Mouse (Mus musculus): ENCODE results near the gene Clrn3. TPM values are rescaled to one million over a fixed set of nuclear protein-coding genes. Genes with fewer than 3 reads are reported as not detected.

The Clrn3 gene
- polyA plus RNA-seq, 1 experiment = 0.58 TPM

GRCm38 (mm10) chr7:135495303-135495702, 33.2 kb downstream of the Clrn3 start:
- Histone ChIP-seq H3K36me3 (ENCODE audit: control insufficient read depth, insufficient read depth, low read length) (no peaks in the 10 kb centered on the region), H3K4me1 (replicated peaks; ENCODE audit: control insufficient read depth, insufficient read depth, low read length) (no peaks in the 10 kb centered on the region), H3K4me3 (ENCODE audit: control insufficient read depth, insufficient read depth, low read length) (no peak overlapping the region), H3K27ac (ENCODE audit: control insufficient read depth, insufficient read depth, low read length) (no peak overlapping the region), H3K27me3 (ENCODE audit: control insufficient read depth, insufficient read depth, low read length) (no peaks in the 10 kb centered on the region)
- DNase-seq = no peak
- no peak for TF ChIP-seq CTCF (IDR thresholded peaks at IDR 0.05; ENCODE audit: borderline replicate concordance, control insufficient read depth, extremely low read depth, insufficient read depth, low read length, poor library complexity)
- no peak for TF ChIP-seq POLR2A (IDR thresholded peaks at IDR 0.05; ENCODE audit: control insufficient read depth, extremely low read depth, insufficient read depth, low read length, poor library complexity)
- 68% methylated on average over 3 of the region's 3 CpGs for WGBS

DNA sequence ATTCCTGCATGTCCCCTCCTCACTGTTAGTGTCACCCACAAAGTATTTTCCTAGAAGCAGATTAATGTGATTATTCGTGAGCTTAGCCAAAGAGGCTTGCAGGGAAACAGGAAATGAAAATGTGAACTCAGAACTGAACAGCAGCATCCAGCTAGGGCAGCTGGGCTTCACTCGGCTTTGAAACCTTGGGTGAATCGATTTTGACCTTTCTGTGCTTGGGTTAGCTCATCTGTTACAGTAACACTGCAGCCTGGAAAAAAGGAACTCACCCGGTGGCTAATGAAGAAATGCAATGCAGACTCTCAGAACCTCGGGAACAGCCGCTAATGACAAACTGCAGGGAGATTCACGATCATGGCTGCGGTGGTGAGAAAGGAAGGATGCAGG, 38.0 kb downstream of the Clrn3 start:
- no peak overlapping the region for H3K4me3 ChIP-seq (ENCODE audit: control insufficient read depth, insufficient read depth, low read length)
- TF ChIP-seq CTCF (IDR thresholded peaks at IDR 0.05; ENCODE audit: borderline replicate concordance, control insufficient read depth, extremely low read depth, insufficient read depth, low read length, poor library complexity) = no peak
- TF ChIP-seq POLR2A (IDR thresholded peaks at IDR 0.05; ENCODE audit: control insufficient read depth, extremely low read depth, insufficient read depth, low read length, poor library complexity) = no peak
- H3K27ac ChIP-seq (ENCODE audit: control insufficient read depth, insufficient read depth, low read length) = no peak overlapping the region
- H3K27me3 ChIP-seq (ENCODE audit: control insufficient read depth, insufficient read depth, low read length) = no peaks in the 10 kb centered on the region
- WGBS = 42% methylated on average over 8 of the region's 8 CpGs
- H3K36me3 ChIP-seq (ENCODE audit: control insufficient read depth, insufficient read depth, low read length) = no peaks in the 10 kb centered on the region
- H3K4me1 ChIP-seq (replicated peaks; ENCODE audit: control insufficient read depth, insufficient read depth, low read length) = no peaks in the 10 kb centered on the region
- DNase-seq = no peak

DNA sequence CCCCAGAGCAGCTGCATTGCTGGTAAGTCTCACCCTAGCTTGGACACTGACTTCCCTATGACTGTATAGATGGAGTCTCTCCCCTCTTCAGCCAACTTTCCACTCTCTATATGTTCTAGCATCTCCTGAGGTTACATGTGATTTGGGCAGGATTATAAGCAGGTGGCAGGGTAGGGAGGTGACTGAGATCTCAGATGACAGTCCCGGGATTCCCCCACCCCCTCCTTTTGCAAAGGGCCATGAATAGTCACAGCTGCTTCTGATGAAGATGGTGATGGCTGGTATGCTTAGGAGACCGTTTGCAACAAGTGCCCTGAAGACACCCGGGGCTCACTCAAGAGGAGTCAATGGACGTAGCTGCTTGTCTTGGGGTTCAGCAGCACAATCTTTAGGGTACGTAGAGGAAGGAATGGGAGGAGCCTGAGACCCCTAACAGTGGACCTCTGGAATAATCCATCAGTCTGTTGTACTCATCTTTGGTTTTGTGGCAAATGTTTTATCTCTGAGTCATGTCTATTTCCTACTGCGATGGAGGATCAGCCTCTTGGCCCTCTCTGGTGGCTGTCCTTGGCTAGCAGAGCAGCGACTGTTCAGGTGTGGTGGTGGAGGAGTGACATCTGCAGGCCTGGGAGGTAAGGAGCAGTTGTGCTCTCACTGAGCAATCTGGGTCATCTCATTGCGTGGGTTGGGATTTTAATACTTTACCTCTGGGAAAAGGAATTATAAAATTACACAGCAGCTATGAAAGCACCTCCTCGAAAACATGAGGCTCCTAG, 38.5 kb downstream of the Clrn3 start:
- no peak for TF ChIP-seq POLR2A (IDR thresholded peaks at IDR 0.05; ENCODE audit: control insufficient read depth, extremely low read depth, insufficient read depth, low read length, poor library complexity)
- TF ChIP-seq CTCF (IDR thresholded peaks at IDR 0.05; ENCODE audit: borderline replicate concordance, control insufficient read depth, extremely low read depth, insufficient read depth, low read length, poor library complexity) = no peak

DNA sequence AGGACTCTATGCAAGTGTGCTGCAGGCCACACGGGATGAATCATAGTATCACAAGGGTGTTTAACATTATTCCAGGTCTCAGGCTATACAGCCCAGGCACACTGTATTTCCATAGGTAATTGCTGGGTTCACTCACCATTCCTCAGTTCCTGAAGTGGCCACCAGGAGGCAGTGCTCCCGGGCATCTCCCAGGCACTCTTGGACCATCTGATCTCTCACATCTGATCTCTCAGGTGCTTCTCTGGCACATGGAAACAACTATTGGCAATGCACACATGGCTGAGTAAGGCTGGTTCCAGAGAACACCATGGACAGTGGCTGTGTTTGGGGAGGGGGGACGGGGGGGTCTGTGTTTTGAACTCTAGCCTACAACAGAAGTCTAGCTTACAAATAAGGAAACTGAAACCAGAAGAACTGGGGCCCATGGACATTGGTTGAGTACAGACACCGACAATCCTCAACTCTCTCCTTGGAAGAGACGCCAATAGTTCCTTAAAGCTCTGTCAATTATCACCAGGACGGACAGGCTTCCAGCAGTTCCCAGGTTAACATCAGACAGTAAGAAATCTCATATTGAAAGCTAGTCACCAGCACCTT, 40.1 kb downstream of the Clrn3 start:
- no peak overlapping the region for H3K27ac ChIP-seq (ENCODE audit: control insufficient read depth, insufficient read depth, low read length)
- WGBS = 72% methylated on average over 6 of the region's 6 CpGs
- H3K36me3 ChIP-seq (ENCODE audit: control insufficient read depth, insufficient read depth, low read length) = no peaks in the 10 kb centered on the region
- peak; percentile 37 for DNase-seq
- TF ChIP-seq POLR2A (IDR thresholded peaks at IDR 0.05; ENCODE audit: control insufficient read depth, extremely low read depth, insufficient read depth, low read length, poor library complexity) = no peak
- peak; percentile 68; the same call in 1 of the 2 replicates for TF ChIP-seq CTCF (IDR thresholded peaks at IDR 0.05; ENCODE audit: borderline replicate concordance, control insufficient read depth, extremely low read depth, insufficient read depth, low read length, poor library complexity)
- H3K27me3 ChIP-seq (ENCODE audit: control insufficient read depth, insufficient read depth, low read length) = no peaks in the 10 kb centered on the region
- no peak overlapping the region for H3K4me3 ChIP-seq (ENCODE audit: control insufficient read depth, insufficient read depth, low read length)
- no peaks in the 10 kb centered on the region for H3K4me1 ChIP-seq (replicated peaks; ENCODE audit: control insufficient read depth, insufficient read depth, low read length)

More for the DNA sequence above, 38.5 kb downstream of the Clrn3 start:
- Histone ChIP-seq H3K4me3 (ENCODE audit: control insufficient read depth, insufficient read depth, low read length) (no peak overlapping the region), H3K27me3 (ENCODE audit: control insufficient read depth, insufficient read depth, low read length) (no peaks in the 10 kb centered on the region), H3K36me3 (ENCODE audit: control insufficient read depth, insufficient read depth, low read length) (no peaks in the 10 kb centered on the region), H3K4me1 (replicated peaks; ENCODE audit: control insufficient read depth, insufficient read depth, low read length) (no peaks in the 10 kb centered on the region), H3K27ac (ENCODE audit: control insufficient read depth, insufficient read depth, low read length) (no peak overlapping the region)
- no peak for DNase-seq
- WGBS = 80% methylated on average over 9 of the region's 9 CpGs

DNA sequence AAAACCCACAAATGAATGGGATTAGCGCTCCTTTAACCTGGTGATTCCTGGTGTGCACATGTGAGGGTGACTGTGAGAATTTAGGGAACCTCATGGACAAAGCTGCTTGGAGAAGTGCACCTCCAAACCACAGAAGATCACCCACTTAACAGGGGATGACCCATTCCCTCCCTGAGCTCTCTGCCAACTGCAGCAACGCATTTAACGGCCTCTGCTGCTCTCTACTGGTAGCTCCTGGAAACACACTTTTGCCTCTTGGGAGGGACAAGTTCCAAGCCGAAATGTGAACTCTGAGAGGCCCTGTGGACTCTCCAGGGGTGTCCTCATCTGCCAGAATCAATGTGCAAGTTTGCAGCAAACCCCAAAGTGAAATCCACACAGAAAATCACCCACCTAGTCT, 41.0 kb downstream of the Clrn3 start:
- no peaks in the 10 kb centered on the region for H3K36me3 ChIP-seq (ENCODE audit: control insufficient read depth, insufficient read depth, low read length)
- no peaks in the 10 kb centered on the region for H3K27me3 ChIP-seq (ENCODE audit: control insufficient read depth, insufficient read depth, low read length)
- no peak for TF ChIP-seq POLR2A (IDR thresholded peaks at IDR 0.05; ENCODE audit: control insufficient read depth, extremely low read depth, insufficient read depth, low read length, poor library complexity)
- TF ChIP-seq CTCF (IDR thresholded peaks at IDR 0.05; ENCODE audit: borderline replicate concordance, control insufficient read depth, extremely low read depth, insufficient read depth, low read length, poor library complexity) = peak; percentile 57; the same call in 1 of the 2 replicates
- no peak overlapping the region for H3K4me3 ChIP-seq (ENCODE audit: control insufficient read depth, insufficient read depth, low read length)
- no peak overlapping the region for H3K27ac ChIP-seq (ENCODE audit: control insufficient read depth, insufficient read depth, low read length)
- peak; percentile 70 for DNase-seq
- no peaks in the 10 kb centered on the region for H3K4me1 ChIP-seq (replicated peaks; ENCODE audit: control insufficient read depth, insufficient read depth, low read length)
- WGBS = 29% methylated on average over 4 of the region's 4 CpGs

GRCm38 (mm10) chr7:135486645-135487382, 41.6 kb downstream of the Clrn3 start:
- no peaks in the 10 kb centered on the region for H3K36me3 ChIP-seq (ENCODE audit: control insufficient read depth, insufficient read depth, low read length)
- TF ChIP-seq POLR2A (IDR thresholded peaks at IDR 0.05; ENCODE audit: control insufficient read depth, extremely low read depth, insufficient read depth, low read length, poor library complexity) (no peak), CTCF (IDR thresholded peaks at IDR 0.05; ENCODE audit: borderline replicate concordance, control insufficient read depth, extremely low read depth, insufficient read depth, low read length, poor library complexity) (no peak)
- WGBS = 85% methylated on average over 10 of the region's 10 CpGs
- no peak for DNase-seq
- H3K27ac ChIP-seq (ENCODE audit: control insufficient read depth, insufficient read depth, low read length) = no peak overlapping the region
- no peaks in the 10 kb centered on the region for H3K4me1 ChIP-seq (replicated peaks; ENCODE audit: control insufficient read depth, insufficient read depth, low read length)
- no peak overlapping the region for H3K4me3 ChIP-seq (ENCODE audit: control insufficient read depth, insufficient read depth, low read length)
- no peaks in the 10 kb centered on the region for H3K27me3 ChIP-seq (ENCODE audit: control insufficient read depth, insufficient read depth, low read length)
